Mouse (Mus musculus): ENCODE data around the gene Iqce. TPM values are rescaled to one million over a fixed set of nuclear protein-coding genes. Genes with fewer than 3 reads are reported as not detected.
"Not testable (repeated sequence)": the region's sequence is repeated elsewhere in the genome, so short reads cannot be mapped to it uniquely, and the experiment has no call there.

Iqce gene
- total RNA-seq, 1 experiment from 2014 or later: 8.2 TPM

DNA sequence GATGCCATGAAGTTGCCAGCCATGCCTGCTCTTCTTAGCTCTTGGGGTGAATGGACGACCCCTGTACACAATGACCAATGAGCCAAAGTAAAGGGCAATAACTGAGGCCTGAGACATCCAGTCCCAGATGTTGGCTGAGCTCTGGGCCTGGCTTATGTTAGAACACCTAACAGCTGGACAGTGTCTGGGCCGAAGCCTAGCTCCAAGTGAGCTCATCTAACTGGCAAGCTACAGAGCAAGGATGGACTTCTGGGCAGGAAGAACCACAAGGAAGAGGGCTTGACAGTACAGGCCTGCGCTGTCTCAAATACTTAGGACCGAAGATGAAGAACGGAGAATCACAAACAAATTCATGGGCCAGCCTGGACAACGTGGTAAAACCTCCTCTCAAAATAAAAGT lies 29.6 kb downstream of the Iqce start:
- ATAC-seq (replicated peaks; ENCODE audit: insufficient number of reproducible peaks, low FRiP score, low TSS enrichment, poor library complexity, severe bottlenecking): not testable (repeated sequence)

DNA sequence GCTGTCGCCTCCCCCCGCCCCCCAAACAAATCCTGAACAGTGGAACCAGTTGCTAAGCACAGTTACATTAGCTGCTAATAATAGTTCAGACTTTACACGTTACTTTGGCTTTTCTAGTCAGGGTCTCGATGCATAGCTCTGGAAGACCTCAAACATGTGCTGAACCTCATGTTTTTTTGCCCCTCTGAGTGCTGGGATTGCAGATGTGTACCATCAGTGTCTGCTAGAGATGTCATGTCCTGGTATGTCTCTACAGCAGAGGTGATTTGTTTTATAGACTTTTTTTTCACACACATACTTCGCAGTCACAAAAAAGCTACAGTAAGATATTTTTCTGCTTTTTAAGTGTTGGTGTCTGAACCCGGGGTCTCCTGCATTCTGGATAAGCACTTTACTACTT lies 30.1 kb downstream of the Iqce start:
- ATAC-seq (replicated peaks; ENCODE audit: insufficient number of reproducible peaks, low FRiP score, low TSS enrichment, poor library complexity, severe bottlenecking): no peak

DNA sequence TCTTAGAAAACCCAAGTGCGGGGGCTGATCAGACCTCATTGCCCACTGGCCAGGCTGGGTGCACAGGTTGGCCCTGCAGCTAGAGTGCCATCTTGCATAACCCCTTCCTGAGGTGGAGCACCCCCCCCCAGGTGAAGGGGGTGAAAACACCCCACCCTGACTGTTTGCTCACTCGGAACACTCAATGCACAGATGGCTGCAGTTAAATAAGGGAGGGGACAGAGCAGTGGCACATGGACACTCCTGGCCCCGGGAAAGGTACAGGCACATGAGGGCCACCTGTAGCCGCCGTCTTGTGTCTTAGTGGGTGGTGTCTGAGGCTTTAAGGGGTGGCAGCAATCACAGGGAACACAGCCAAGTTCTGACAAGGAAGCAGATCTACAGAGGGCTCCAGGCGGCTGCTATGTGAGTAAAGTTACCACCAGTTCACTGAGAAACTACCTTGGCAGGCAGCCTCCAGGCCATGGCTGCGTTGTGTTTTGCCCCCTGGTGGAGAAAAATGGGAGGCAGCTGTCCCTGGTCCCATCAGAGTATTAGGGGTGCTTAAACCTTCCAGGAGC lies 38.5 kb downstream of the Iqce start:
- ATAC-seq (replicated peaks; ENCODE audit: insufficient number of reproducible peaks, low FRiP score, low TSS enrichment, poor library complexity, severe bottlenecking): peak; percentile 63

DNA sequence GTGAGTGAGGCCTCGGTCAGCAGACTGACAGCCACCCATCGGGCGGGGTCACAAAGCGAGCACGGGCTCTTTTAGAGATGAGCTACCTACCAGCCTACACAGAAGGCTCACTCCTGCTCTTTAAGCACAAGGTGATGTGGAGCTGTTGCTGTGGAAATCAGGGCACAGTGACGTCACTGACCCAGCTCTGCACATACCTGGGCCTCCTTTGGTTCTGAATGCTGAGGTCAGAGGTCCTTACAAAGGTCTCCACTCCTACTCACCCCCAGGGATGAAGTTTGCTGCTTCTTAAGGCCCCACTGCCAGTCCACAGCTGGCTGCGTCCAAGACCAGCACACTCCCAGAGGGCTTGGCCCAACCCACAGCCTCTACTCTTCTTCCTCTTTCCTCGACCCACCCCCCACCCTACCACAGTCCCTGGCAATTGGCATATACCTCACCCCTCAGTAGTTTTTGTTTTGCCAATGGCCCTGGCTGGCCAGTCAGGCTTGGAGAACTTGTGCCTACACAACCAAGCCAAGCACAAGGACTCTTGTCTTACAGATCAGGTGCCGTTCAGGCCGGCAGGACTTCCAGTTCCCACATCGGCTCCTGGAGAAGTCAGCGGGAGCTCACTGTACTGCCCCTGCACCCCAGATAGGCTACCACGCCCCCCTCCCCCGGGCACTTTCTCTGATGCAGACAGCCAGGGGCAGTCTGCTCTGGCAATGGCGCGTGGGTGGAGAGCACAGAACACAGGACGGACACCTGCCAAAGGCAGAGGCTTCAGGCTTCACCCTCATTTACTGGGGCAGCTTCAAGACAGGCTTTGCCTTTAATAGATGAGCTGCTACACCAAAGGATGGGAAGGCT lies 39.2 kb downstream of the Iqce start:
- peak; percentile 38; the same call in 1 of the 2 replicates for ATAC-seq (replicated peaks; ENCODE audit: insufficient number of reproducible peaks, low FRiP score, low TSS enrichment, poor library complexity, severe bottlenecking)

DNA sequence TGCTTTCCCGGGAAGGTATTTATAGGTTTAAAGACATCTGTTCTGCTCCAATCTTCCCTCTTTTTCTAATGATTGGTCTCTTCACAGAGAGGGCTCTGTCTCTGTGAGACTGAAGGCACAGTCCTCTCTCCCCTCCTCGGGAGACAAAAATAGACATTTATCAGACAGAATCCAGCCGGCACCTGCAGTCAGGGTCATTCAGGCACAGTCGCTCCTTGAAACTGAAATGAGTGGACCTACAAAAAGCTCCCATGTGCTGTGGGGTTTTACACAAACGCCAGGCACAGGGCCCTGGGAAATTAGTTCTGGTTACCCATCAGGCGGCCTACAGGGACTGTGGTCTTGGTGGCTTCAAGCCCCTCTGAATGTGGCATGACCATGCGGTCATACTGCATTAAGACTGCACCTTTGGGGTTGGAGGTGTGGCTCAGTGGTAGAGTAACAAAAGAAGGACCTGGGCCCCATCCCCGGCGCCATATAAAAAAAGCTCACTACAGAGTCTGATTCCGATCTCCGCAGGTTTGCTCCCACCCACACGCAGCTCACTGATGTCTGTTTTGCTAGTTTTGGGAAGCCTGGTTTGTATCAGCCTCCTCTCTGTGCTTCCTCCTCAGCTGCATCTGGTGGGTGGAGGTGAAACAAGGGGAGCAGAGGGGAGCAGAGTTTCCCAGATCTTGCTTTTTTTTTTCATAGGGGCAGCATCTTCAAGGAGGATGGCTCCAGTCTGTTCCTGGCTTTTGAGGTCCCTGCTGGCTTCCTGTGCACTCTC lies 40.1 kb downstream of the Iqce start:
- ATAC-seq (replicated peaks; ENCODE audit: insufficient number of reproducible peaks, low FRiP score, low TSS enrichment, poor library complexity, severe bottlenecking): no peak

DNA sequence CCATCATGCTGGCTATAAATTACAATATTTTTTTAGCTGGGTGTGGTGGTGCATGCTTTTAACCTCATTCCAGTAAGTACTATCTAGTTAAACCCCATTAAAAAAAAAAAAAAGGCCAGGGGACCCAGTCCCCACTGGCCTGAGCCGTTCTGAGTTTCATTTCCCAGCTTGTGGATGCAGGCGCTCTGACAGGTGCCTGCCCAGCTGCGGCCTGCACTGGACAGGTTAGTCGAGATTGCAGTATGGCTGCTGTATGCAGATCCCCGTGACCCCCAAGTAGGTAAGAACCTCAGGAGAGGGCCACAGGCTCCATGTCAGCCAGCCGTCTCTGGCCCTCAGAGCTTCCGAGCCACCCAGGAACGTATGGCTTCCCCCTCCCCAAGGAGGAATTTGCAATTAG lies 40.8 kb downstream of the Iqce start:
- no peak for ATAC-seq (replicated peaks; ENCODE audit: insufficient number of reproducible peaks, low FRiP score, low TSS enrichment, poor library complexity, severe bottlenecking)

DNA sequence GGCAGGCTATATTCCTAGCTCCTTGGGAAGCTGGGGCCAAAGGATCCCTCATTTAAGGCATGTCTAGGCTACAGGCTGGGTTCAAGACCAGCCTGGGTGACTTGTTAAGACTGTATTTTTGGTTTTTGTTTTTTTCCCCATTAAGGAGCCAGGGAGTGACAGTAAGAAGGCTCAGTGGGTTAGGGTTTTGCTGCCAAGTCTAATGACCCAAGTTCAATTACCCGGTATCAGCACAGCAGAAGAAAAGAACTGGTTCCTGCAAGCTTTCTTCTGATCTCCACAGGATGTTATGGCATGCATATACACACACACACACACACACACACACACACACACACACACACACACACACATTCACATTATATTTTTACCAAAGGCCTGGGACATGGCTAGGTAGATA lies 41.8 kb downstream of the Iqce start:
- no peak for ATAC-seq (replicated peaks; ENCODE audit: insufficient number of reproducible peaks, low FRiP score, low TSS enrichment, poor library complexity, severe bottlenecking)

DNA sequence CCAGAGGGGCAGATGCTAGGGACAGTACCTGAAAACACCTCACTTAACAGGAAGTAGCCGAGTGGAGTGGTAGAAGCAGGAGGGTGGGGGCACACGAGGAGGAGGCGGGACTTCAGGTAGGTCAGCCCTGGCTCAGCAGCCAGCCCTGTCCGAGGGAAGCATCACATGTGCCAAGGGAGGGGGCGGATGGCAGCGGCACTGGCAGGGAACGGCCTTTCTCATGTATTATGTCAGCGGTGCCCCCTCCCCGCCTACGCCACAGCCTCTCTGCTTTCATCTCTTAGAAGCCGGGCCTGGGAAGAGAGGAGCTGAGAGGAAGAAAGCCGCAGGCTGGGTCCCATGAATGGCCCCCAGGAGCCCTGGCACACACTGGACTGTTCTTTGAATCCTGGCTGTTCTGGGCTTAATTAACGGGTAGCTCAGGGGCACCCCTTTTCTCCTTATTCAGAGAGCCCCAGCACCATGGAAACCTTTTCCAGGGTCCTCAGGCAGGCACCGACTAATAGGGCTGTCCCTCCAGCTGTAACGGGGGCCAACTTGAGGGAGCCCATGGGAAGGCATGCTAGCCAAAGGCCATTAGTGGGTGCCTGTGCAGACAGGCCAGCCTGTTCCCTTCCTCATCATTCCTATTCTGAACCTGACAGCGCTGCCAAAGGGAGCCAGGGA lies 42.4 kb downstream of the Iqce start:
- no peak for ATAC-seq (replicated peaks; ENCODE audit: insufficient number of reproducible peaks, low FRiP score, low TSS enrichment, poor library complexity, severe bottlenecking)

DNA sequence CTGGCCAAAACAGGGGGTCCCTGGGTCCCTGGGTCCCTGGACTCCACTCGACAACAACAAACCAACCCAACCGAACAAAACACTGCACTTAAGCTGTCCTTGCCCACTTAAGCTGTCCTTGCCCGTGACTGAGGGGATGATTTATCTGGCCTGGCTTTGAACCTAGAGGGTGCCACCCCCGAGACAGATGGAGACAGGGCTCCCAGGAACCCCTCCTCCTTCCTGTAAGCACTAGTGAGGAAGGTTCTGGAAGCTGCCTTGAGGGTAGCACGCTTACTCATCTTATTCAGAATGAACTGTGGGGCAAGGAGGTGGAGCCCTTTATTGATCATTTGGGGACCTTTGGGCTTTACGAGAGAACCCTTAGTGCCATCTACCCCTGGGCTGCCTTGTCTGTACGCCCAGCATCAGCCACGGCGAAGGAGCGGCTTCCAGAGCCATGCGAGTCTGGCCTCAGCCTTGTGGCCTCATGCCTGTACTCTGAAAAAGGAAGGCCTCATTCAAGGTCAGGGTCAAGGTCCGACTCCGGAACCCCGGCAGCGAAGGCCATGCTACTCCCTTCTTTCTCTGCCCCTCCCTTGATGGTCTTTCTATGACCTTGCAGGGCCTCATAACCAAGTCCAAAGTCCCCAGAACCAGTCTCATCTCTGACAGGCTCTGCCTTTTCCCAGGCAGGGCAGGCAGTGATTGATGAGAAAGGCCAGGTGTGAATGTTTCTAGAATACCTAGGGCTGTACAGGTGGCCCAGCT lies 47.9 kb downstream of the Iqce start:
- ATAC-seq (replicated peaks; ENCODE audit: insufficient number of reproducible peaks, low FRiP score, low TSS enrichment, poor library complexity, severe bottlenecking): no peak

DNA sequence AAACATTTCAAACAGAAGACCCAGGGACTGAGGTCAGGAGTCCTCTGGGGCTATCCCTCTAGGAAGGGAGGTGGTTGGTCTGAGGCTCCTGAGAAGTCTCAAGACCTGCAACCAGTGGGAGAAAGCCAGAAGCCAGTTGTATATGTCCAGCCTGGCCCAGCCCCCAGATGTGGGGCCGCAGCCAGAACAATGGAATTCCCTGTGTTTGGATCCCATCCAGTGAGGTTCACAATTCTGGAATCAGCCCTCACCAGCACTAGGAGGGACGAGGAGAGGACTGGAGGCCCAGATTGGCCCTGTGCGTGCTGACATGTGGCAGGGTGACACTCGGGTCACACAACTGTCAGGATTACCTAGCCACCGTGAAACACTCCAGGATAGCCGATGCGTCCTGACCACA lies 49.6 kb downstream of the Iqce start:
- no peak for ATAC-seq (replicated peaks; ENCODE audit: insufficient number of reproducible peaks, low FRiP score, low TSS enrichment, poor library complexity, severe bottlenecking)

DNA sequence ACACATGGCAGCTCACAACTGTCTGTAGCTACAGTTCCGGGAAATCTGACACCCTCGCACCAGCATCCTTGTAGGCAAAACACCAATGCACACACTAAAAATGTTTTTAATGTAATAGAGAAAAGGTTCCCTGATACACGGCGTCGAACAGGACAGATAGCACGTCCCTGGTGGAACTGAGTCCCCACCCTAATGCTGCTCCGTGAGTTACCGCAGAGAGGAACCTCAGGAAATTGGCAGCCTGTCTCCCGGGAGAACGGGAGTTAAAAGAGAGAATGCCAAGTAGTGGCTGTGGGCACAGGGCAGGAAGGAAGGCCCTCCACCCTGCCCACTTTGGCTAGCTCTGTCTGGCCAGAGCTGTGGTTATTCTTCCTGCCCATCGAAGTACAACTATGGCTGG lies 50.9 kb downstream of the Iqce start:
- ATAC-seq (replicated peaks; ENCODE audit: insufficient number of reproducible peaks, low FRiP score, low TSS enrichment, poor library complexity, severe bottlenecking): no peak

DNA sequence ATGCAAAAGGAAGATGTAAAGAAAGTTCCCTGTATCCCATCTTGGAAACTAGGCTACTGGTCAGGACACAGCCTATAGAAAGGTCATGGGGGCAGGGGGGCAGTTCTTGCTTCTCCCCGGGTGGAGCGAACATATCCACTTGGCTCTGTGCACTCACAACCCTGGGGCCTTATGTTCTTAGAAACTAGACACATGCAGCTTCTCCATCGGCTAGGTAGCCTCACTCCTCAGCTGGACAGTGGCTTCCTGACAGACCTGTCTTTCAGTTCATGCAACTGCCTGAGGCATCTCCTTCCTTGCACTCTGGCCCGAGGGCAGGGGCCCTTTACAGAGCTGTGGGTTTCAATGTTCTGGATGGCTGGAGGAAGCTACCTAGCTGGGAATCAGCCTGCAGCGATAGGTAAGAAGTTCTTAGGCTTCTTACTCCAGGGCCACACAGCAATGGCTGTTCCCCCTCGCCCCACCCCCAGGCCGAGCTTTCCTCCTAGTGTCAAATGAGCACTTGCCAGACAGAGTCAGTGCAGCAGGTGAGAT lies 52.2 kb downstream of the Iqce start:
- ATAC-seq (replicated peaks; ENCODE audit: insufficient number of reproducible peaks, low FRiP score, low TSS enrichment, poor library complexity, severe bottlenecking): no peak

DNA sequence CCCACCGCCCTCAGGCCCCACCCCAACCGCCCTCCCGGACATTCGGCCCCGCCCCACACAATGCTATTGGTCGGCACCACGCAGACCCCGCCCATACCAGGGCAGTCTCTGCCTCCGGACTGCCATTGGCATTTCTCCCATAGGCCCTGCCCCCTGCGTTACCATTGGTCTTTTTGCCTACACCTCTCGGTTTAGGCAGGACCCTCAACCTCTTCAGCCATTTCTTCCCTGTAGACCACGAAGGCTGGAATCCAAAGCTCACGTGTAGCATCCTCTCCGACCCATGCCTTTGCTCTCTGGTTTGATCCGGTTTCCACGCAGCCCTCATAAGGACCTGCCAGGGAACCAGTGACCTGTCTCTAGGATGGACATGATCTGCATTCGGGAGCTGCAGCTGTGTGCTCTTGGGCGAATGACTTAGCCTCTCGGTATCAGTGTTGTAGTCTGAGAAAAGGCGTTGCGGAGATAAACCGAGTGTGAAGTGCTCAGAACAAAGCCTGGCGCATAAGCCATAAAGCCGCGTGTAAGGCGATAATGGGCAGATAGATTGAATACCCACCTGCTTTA lies 53.0 kb downstream of the Iqce start:
- ATAC-seq (replicated peaks; ENCODE audit: insufficient number of reproducible peaks, low FRiP score, low TSS enrichment, poor library complexity, severe bottlenecking): peak; percentile 92

DNA sequence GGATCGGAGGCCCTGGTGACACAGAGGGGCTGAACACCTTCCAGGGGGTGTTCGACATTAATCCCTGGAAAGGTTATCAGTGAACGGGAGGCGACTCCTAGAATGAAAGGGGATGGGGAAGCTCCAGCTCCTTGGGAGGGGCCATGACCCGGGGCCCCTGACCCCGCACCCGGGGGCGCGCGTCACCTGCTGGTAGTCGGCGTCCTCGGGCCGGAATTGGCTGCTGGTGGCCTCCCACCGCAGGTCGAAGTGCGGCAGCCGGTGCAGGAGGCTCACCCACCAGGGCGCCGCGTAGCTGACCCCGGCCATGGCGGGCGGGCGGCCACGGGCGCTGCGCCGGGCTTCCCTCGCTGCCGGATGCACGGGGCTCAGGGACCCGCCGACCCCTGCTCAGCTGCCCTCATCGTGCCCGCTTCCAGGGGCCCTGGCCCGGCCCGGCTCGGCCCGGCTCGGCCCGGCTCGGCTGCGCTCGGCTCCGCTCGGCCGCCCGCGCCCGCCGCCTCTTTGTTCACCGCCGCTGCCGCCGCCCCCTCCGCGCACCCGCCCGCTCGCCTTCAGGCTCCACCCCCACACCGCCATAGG lies 53.6 kb downstream of the Iqce start, which contains the start of gene Ttyh3:
Ttyh3 (minus strand) TSS at position 513 of the 582 bp plus-strand sequence.
- no peak for ATAC-seq (replicated peaks; ENCODE audit: insufficient number of reproducible peaks, low FRiP score, low TSS enrichment, poor library complexity, severe bottlenecking)

DNA sequence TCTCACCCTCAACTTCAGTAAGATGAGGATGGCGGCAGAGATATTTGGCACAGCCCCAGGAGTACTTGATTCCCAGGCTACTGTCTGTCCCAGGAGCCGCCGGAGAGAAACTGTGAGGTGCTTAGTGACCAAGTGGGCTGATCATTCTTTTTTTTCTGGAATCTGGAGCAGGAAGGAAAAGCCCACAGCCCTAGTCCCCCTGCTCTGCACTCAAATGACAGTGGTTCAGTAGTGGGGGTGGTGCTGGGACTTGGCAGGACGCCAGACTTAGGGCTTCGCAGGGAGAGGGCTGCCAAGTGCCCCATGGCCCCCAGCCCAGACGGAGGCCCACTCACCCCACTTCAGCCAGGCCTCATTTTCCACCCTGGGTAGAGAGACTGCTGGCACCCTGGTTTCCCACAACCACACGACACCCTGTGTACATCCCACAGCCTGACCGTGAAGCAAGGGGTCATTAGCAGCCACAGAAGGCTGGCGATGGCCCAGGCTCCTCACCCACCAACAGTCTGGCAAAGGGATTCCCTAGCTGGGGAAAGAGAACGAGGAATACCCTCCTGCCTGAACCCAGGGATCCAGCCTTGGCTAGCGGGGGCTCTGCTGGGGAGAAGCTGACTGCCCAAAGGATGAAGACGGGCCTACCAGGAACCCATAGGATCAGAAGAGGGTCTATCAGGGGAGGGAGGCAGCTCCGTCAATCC lies 54.2 kb downstream of the Iqce start:
- ATAC-seq (replicated peaks; ENCODE audit: insufficient number of reproducible peaks, low FRiP score, low TSS enrichment, poor library complexity, severe bottlenecking): no peak

DNA sequence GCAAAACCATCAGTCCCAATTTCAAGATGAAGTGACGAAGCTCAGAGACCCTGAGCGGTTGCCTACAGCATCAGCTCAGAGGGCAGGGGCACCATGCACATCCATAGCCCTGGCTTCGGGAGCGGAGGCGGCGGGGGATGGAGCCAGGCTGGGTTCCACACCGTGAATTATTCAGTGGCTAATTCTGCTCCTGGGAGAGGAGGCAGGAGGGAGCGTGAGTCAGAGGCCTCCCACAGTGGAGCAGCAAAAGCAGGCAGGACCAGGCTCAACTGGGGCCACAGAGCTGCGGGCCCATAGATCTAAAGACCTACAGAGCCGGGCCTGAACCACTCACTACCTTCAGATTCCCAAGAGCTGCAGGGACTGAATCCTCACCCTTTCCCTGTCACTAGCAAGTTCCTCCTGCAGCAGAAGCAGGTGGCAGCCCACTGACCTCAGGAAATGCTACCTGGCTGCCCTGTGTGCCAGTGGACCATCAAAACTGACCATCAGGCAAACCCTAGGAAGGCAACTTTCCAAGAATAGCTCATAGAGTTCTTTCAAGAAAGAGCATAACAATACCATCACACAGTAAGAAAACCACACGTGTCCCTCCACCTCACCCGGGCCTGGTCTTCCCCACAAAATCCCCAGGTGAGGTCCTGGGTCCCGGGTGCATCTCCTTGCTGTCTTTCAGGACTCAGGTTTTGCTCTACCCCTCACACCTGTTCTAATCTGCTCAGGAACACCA lies 55.0 kb downstream of the Iqce start:
- no peak for ATAC-seq (replicated peaks; ENCODE audit: insufficient number of reproducible peaks, low FRiP score, low TSS enrichment, poor library complexity, severe bottlenecking)
